Mouse (Mus musculus): Measurements from ENCODE around the gene Arid5b.

DNA sequence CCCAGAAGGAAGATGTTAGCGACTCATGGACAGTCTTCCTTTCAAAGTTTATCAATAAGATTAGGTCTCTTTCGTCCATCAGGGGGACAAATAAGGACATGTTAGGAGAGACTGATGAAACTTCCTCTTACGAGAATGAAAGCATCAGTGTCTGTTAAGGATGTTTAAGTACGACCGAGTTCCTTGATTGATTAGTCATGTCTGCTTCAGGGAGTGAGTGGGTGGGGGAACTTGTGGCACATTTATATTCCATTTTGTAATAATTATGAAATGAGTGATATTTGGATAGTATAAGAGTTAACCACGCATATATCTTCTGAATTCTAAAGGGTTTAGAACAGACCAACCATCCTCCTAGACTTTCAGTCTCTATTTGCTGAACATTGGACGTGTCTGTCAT lies 22.5 kb upstream of the Arid5b start:
- TF ChIP-seq CTCF (IDR thresholded peaks at IDR 0.05; ENCODE audit: extremely low read depth, insufficient read depth, insufficient read length, insufficient replicate concordance) (no peak), POLR2A (IDR thresholded peaks at IDR 0.05; ENCODE audit: low read depth, low read length) (no peak)
